Mouse (Mus musculus): ENCODE measurements around the gene P4ha1. TPM values are rescaled to one million over a fixed set of nuclear protein-coding genes. Genes with fewer than 3 reads are reported as not detected.

P4ha1 gene
- polyA plus RNA-seq, 1 experiment from 2014 or later, result 66.4 TPM

DNA sequence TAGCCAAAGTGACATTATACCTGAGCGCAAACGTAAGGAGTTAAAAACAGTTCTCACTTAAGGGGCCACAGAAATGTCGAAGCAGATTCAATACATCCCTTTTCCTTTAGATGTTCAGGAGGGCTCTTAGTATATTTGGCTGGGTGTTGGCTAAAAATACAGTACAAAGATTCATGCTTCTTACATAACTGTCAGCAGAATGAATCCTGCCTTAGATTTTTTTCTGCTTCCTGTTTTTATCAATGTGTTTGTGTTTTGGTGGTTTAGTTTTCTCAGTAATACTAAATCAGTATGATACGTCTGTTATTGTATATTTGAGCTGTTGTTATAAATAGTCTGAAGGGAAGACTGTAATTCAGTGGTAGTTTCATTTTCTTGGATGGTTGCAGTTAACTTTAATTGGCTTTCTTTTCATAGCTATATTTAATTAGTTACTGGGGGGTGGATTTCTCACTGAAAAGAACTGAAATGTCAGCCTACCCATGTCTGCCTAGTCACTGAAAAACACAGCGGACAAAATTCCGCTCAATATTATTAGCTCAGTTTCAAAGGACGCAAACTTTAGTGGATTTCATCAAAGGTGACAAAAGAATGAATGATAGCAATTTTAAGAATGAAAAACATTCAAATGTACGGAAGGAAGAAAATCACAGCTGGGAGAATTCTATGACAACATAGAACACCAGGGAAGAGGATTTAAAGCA lies 3.7 kb downstream of the P4ha1 start:
- no peak for DNase-seq (ENCODE audit: low spot score)
- peaks cover 29% of the 10 kb centered on the region for H3K4me1 ChIP-seq
- WGBS, result 83% methylated on average over 8 of the region's 8 CpGs
- peaks cover 7% of the 10 kb centered on the region; the same call in 1 of the 2 replicates for H3K36me3 ChIP-seq
- H3K27me3 ChIP-seq (ENCODE audit: insufficient read depth, poor library complexity, severe bottlenecking), result no peaks in the 10 kb centered on the region
- no peak overlapping the region for H3K27ac ChIP-seq
- no peak overlapping the region for H3K4me3 ChIP-seq
- H3K9me3 ChIP-seq, result no peaks in the 10 kb centered on the region

DNA sequence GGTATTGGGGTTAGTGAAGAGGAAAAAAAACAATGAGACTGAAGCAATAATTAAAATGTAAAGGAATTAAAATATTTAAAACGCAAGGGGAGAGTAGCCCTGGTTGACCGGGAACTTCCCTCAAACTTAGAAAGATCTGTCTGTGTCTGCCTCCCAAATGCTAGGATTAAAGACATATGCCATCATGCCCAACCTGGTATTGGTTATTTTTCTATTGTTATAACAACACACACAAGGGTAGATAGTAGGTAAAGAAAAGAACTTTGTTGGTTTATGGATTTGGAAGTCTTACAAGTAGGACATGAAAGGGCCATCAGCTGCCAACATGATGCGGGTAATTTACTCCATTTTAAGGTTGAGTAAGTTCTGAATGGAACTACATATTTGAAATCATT lies 4.2 kb downstream of the P4ha1 start:
- peaks cover 7% of the 10 kb centered on the region; the same call in 1 of the 2 replicates for H3K36me3 ChIP-seq
- peaks cover 27% of the 10 kb centered on the region for H3K4me1 ChIP-seq
- no peak overlapping the region for H3K4me3 ChIP-seq
- no peak for DNase-seq (ENCODE audit: low spot score)
- no peaks in the 10 kb centered on the region for H3K27me3 ChIP-seq (ENCODE audit: insufficient read depth, poor library complexity, severe bottlenecking)
- H3K9me3 ChIP-seq, result no peaks in the 10 kb centered on the region
- H3K27ac ChIP-seq, result no peak overlapping the region
- WGBS, result 97% methylated on average over 3 of the region's 3 CpGs

DNA sequence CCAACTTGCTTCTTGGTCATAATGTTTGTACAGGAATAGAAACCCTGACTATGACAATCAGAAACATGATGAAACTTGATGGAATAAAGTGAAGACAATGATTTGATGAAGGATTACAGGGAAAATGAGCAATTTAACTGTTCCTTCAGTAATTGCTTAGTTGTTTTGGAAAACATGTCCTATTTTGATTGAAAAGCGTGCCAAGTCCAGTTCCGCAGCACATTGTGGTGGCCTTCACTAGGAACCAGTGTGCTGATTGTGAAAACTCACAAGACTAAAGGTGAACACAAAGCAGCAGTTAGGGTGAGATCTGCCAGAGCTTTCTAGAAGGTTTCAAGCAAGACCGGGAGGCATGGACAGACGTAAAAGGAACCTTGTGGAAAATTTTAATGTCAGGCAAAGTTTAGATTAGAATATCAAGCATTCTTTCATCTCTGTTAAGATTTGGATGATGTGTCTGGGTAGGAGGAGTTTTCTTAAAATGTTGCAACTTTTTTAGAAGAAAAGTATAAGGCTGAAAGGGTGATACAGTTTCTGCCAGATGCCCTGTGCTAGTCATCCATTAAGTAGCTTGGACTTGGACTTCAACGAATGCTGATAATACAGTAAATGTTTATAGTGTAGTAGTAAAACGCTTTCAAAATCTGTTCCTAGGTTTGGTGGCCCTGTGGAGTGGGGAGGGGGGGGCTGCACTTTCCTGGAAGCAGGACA lies 8.6 kb downstream of the P4ha1 start:
- H3K9me3 ChIP-seq, result no peaks in the 10 kb centered on the region
- 85% methylated on average over 6 of the region's 6 CpGs for WGBS
- no peak overlapping the region for H3K27ac ChIP-seq
- H3K4me1 ChIP-seq, result peaks cover 13% of the 10 kb centered on the region
- H3K27me3 ChIP-seq (ENCODE audit: insufficient read depth, poor library complexity, severe bottlenecking), result no peaks in the 10 kb centered on the region
- H3K4me3 ChIP-seq, result no peak overlapping the region
- peaks cover 7% of the 10 kb centered on the region; the same call in 1 of the 2 replicates for H3K36me3 ChIP-seq
- no peak for DNase-seq (ENCODE audit: low spot score)

DNA sequence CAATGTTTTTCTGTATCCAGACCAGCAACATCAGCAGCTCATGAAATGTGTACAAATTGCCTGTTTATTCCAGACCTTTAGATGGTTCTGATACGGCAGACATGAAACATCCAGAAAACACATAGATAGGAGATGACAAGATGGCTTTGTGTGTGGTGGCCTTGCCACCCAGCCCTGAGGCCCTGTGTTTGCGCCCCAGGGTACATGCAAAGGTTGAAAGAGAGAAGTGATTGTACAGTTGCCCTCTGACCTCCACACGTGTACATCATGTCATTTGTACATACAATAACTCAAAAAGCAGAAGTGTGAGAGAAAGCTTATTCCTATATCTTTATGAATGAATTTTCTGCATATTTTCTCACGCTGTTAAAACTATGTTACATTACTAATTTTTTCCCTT lies 10.3 kb downstream of the P4ha1 start:
- 88% methylated on average over 4 of the region's 4 CpGs for WGBS

DNA sequence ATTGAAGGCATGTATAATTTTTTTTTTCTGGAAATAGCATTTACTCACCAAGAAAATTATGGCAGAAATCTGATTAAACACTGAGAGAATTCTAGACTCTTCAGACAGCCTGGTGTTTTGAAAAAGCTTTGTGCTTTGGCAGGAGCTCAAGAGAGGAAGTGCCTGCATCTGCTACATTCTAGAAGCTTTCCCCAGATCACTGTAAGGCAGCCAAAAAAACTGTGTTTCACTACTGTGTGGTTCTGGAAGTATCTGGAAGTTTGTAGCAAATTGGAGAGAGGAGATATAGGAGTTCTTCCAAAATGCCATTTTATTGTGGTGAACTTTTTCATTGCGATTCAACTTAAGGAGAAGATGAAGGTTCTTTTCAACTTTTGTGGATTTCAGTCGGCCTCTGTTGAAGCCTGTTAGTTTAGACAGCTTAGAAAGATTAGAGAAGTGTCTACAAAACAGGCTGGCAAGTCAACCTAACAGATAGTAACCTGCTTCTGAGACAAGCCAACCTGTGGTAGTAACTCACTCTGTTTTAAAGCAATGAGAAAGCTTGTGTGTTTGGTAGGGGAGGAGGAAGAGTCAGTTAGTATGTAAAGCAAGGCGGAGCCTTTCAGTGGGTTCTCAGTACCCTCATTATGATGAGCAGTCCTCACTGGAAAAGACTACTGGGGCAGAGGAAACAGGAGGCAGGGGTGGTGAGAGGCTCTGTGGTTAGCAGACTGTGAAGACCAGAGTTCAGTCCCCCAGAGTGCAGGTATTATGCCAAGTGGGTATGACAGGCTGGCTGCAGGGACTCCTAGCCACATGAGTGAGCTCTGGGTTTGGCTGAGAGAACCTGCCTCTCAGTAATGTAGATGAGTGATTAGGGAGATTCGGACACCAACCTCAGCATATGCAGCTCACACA lies 12.1 kb downstream of the P4ha1 start:
- peak overlapping the region; percentile 59; the same call in 1 of the 2 replicates for H3K27ac ChIP-seq

More for the DNA sequence above, 10.3 kb downstream of the P4ha1 start:
- Histone ChIP-seq H3K27me3 (ENCODE audit: insufficient read depth, poor library complexity, severe bottlenecking) (no peaks in the 10 kb centered on the region), H3K36me3 (peaks cover 17% of the 10 kb centered on the region), H3K9me3 (no peaks in the 10 kb centered on the region), H3K27ac (no peak overlapping the region), H3K4me3 (no peak overlapping the region), H3K4me1 (peaks cover 13% of the 10 kb centered on the region)
- no peak for DNase-seq (ENCODE audit: low spot score)

DNA sequence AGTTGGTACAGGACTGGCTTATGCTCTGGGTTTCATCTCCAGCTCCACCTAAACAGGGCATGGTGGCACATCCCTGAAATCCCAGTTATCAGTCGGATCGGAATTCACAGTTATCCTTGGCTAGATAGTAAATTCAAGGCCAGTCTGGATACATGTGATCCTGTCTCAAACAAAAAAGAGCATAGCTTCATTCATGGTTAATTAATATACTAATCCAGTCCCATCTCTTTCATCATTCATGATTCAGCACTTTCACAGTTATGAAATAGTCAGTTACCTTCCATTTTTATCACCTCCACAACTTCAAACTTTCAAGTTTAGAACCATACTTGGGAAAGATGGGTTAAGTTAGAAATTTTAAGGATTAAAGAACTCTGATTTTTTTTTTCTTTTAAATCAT lies 13.0 kb downstream of the P4ha1 start:
- 77% methylated on average over 2 of the region's 2 CpGs for WGBS
- Histone ChIP-seq H3K27ac (no peak overlapping the region), H3K9me3 (no peaks in the 10 kb centered on the region), H3K27me3 (ENCODE audit: insufficient read depth, poor library complexity, severe bottlenecking) (no peaks in the 10 kb centered on the region), H3K36me3 (peaks cover 34% of the 10 kb centered on the region), H3K4me1 (peaks cover 9% of the 10 kb centered on the region), H3K4me3 (no peak overlapping the region)
- DNase-seq (ENCODE audit: low spot score), result no peak

More for the DNA sequence above, 12.1 kb downstream of the P4ha1 start:
- Histone ChIP-seq H3K27me3 (ENCODE audit: insufficient read depth, poor library complexity, severe bottlenecking) (no peaks in the 10 kb centered on the region), H3K4me3 (no peak overlapping the region), H3K9me3 (no peaks in the 10 kb centered on the region), H3K36me3 (peaks cover 24% of the 10 kb centered on the region), H3K4me1 (peaks cover 13% of the 10 kb centered on the region)
- WGBS, result 62% methylated on average over 4 of the region's 4 CpGs
- DNase-seq (ENCODE audit: low spot score), result no peak

DNA sequence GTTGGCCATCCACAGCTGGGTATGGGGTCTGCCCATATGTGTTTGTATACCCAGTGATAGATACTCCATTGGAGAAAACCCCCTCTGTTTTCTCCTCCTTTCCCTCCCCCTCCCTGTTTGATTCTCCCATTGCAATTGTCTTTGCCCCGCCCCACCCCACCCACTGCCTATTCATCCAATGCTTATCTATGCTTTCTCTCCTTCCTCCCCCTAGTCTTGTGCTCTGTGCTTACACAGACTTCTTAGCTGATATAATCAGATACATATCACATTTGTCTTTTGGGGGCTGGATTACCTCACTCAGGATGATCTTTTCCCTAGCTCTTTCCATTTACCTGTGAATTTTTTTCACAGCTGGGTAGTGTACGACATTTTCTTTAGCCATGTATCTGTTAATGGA lies 23.5 kb downstream of the P4ha1 start:
- Histone ChIP-seq H3K4me1 (no peaks in the 10 kb centered on the region), H3K27me3 (ENCODE audit: insufficient read depth, poor library complexity, severe bottlenecking) (no peaks in the 10 kb centered on the region), H3K9me3 (no peaks in the 10 kb centered on the region), H3K4me3 (no peak overlapping the region), H3K27ac (no peak overlapping the region), H3K36me3 (peaks cover 84% of the 10 kb centered on the region)
- DNase-seq (ENCODE audit: low spot score), result no peak
- 90% methylated on average over 2 of the region's 2 CpGs for WGBS

DNA sequence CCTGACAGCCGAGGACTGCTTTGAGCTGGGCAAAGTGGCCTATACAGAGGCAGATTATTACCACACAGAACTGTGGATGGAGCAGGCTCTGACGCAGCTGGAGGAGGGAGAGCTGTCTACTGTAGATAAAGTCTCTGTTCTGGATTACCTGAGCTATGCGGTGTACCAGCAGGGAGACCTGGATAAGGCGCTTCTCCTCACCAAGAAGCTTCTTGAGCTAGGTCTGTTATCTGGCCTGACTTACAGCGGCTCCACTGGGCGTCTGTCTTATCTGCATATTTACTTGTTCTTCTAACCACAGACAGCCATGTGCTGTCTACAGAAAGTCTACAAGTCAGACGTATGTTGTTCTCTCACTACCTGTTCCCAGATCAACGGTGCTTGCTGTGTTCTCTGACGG lies 25.1 kb downstream of the P4ha1 start:
- DNase-seq (ENCODE audit: low spot score), result peak; percentile 86
- Histone ChIP-seq H3K27me3 (ENCODE audit: insufficient read depth, poor library complexity, severe bottlenecking) (no peaks in the 10 kb centered on the region), H3K9me3 (no peaks in the 10 kb centered on the region), H3K36me3 (peaks cover 90% of the 10 kb centered on the region), H3K4me3 (no peak overlapping the region), H3K27ac (no peak overlapping the region), H3K4me1 (no peaks in the 10 kb centered on the region)
- WGBS, result 73% methylated on average over 9 of the region's 9 CpGs

DNA sequence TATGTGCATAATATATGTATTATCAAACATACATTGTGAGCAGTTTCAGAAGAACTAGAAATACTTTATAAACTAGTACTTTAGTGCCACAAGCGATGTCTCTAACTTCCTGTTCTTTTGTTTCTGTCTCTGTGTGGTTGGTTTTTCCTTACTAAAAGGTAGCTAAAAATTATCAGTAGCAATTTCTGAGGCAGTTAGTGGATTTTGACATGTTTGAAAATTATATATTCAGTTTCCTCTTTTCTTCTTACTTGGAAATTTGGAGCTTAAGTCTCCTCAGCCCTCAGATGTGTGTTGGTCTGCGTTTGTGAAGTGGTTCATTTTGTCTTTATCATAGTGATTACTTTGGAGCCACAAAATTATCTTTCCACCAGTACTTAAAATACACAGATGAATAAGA lies 26.4 kb downstream of the P4ha1 start:
- no peaks in the 10 kb centered on the region for H3K4me1 ChIP-seq
- H3K27ac ChIP-seq, result no peak overlapping the region
- peaks cover 90% of the 10 kb centered on the region for H3K36me3 ChIP-seq
- 89% methylated on average over 2 of the region's 2 CpGs for WGBS
- H3K4me3 ChIP-seq, result no peak overlapping the region
- DNase-seq (ENCODE audit: low spot score), result no peak
- H3K27me3 ChIP-seq (ENCODE audit: insufficient read depth, poor library complexity, severe bottlenecking), result no peaks in the 10 kb centered on the region
- no peaks in the 10 kb centered on the region for H3K9me3 ChIP-seq

DNA sequence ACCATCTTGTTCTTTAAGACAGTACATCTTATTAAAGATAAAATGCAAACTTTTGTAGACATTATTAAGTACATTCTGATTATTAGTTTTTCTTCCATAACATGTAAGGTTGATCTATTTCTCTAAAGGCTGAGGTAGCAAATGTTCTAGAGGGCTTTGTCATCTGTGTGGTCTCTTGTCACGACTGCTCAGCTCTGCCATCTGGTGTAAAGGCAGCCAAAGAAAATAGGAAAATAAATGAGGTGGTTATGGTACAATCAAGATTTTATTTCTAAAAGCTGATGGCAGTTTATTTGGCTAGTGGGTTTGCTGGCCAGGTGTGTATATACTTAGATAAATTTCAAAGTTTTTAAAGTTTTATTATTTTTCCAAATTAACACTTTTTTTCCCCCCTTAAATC lies 30.0 kb downstream of the P4ha1 start:
- WGBS, result 71% methylated on average over 1 of the region's 1 CpGs
- peaks cover 74% of the 10 kb centered on the region for H3K36me3 ChIP-seq

DNA sequence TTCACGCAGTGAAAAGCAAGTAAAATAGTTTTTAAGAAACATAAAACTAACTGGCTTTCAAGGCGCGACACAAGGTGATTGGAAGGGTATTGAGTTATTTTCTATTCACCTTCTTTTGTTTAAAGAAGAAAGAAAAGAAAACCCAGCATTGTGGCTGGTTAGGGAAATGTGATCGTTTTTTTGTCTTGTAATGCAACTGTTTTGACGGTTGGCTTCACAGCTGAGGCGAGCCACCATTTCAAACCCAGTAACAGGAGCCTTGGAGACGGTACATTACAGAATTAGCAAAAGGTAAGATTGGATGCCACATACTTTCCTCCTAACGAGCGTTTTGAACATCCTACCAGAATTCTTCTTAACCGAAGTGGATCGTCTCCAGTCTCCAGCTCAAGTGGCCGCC lies 31.0 kb downstream of the P4ha1 start:
- 94% methylated on average over 12 of the region's 12 CpGs for WGBS
- Histone ChIP-seq H3K9me3 (no peaks in the 10 kb centered on the region), H3K27ac (no peak overlapping the region), H3K4me1 (no peaks in the 10 kb centered on the region), H3K27me3 (ENCODE audit: insufficient read depth, poor library complexity, severe bottlenecking) (no peaks in the 10 kb centered on the region), H3K4me3 (no peak overlapping the region), H3K36me3 (peaks cover 66% of the 10 kb centered on the region)
- DNase-seq (ENCODE audit: low spot score), result no peak

More for the DNA sequence above, 30.0 kb downstream of the P4ha1 start:
- Histone ChIP-seq H3K4me1 (no peaks in the 10 kb centered on the region), H3K27ac (no peak overlapping the region), H3K9me3 (no peaks in the 10 kb centered on the region), H3K27me3 (ENCODE audit: insufficient read depth, poor library complexity, severe bottlenecking) (no peaks in the 10 kb centered on the region), H3K4me3 (no peak overlapping the region)
- DNase-seq (ENCODE audit: low spot score), result no peak

DNA sequence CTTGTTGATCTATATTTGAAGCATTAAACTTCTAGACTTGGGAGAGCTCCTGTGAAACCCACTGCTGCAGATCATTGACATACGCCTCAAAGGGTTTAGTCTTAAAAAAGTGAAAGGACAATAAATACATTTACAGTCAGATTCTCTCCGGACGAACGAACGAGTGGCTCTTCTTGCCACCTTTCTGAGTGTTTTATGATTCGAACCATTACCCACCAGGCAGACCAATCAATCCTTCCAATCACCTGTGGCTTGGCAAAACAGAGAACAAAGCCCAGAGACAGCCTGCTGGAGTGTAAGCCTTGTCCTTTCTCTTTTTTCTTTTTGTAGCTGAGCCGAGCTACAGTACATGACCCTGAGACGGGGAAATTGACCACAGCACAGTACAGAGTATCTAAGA lies 31.9 kb downstream of the P4ha1 start:
- WGBS, result 90% methylated on average over 8 of the region's 8 CpGs
- Histone ChIP-seq H3K27ac (no peak overlapping the region), H3K36me3 (peaks cover 70% of the 10 kb centered on the region), H3K9me3 (no peaks in the 10 kb centered on the region), H3K4me3 (no peak overlapping the region), H3K4me1 (no peaks in the 10 kb centered on the region), H3K27me3 (ENCODE audit: insufficient read depth, poor library complexity, severe bottlenecking) (no peaks in the 10 kb centered on the region)
- no peak for DNase-seq (ENCODE audit: low spot score)

DNA sequence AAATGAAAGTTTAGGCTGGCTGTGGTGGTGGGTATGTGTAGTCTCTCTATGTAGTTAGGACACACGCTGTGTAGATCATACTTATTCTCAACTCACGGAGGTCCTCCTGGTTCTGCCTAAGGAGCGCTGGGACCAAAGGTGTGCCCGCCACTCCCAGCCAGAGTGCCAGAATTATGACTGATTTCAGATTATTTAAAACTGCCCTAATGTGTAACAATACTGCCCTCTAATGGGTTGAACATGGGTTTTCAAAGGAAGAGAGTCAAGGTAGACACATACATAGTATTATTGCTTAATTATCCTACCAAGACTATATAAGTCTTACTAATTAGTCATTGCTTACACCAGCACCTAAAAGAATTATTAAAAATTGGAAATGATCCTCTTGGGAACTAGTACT lies 35.6 kb downstream of the P4ha1 start:
- Histone ChIP-seq H3K27ac (no peak overlapping the region), H3K4me3 (no peak overlapping the region), H3K9me3 (no peaks in the 10 kb centered on the region), H3K36me3 (peaks cover 72% of the 10 kb centered on the region), H3K27me3 (ENCODE audit: insufficient read depth, poor library complexity, severe bottlenecking) (no peaks in the 10 kb centered on the region), H3K4me1 (no peaks in the 10 kb centered on the region)
- DNase-seq (ENCODE audit: low spot score), result no peak
- 88% methylated on average over 4 of the region's 4 CpGs for WGBS

Measured in heart, embryonic 10.5 days (tissue).